Mouse (Mus musculus) liver, adult 2 months (tissue): ENCODE measurements around the gene Dag1.

Experiments
- CTCF ChIP-seq: fragments of 200-500 bp; IDR thresholded peaks from 2 replicates; pipeline ENCODE4 v1.5.1; 2011; ENCODE audit warnings: low read depth, low read length, control low read depth
- POLR2A ChIP-seq: fragments of 200-500 bp; IDR thresholded peaks from 2 replicates; pipeline ENCODE4 v1.6.1; 2011; ENCODE audit warnings: low read length, control low read depth; ENCODE audit not compliant: insufficient read depth; ENCODE audit errors: extremely low read depth

GRCm38 (mm10) chr9:108266261-108266935, 2.6 kb upstream of the Dag1 start:
- no peak for TF ChIP-seq CTCF
- TF ChIP-seq POLR2A = no peak
